Mouse (Mus musculus) kidney, postnatal 10 days (tissue): ENCODE measurements around the gene Sorl1.

Experiments
- DNase-seq: peaks from one replicate; pipeline ENCODE4 v3.0.0; 2021; ENCODE audit warnings: mixed read lengths

The Sorl1 gene

DNA sequence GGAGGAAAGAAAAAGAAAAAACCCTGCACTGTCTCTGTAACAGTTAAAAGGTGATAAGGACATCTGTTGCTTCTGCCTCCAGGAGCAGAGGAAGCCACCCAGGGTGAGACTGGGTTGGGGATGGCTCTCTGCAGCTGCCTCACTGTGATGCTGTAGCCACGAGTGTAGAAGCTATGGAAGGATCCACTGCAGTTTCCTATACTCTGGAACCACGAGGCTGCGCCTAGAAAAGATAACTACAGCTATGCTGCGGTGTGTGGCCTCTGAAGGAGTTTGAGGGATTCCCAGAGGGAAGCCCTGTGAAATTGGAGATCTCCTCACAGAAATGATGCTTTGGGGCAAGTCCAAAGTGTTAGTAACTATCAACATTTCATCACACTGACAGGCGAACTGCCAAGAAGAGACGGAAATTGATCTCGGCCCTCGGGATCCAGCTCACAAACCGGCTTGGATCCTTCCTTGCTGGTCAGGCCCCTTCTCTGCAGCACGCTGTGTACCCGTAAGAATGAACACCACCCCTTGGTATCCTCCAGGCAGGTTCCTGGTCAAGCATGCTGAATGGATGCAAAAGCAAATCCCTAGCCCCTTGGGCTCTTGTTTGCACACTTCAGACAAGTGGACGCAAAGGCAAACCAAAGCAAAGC lies 71.3 kb downstream of the Sorl1 start:
- peak; percentile 61 for DNase-seq

DNA sequence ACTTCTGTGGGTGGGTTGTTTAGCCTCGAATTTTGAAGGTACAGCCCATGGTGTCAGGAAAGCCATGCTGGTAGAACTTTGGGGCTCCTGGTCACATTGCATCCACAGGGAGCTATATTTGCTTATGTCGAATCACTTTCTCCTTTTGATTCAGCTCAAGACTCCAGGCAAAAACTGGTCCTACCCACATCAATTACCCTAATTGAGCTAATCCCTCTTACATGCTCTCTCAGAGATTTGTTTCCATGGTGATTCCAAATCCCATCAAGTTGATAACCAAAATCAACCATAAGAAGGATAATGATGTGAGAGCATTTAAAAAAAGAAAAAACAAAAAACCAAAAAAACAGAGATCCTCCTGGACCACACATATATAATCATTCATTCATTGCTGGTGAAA lies 75.6 kb downstream of the Sorl1 start:
- no peak for DNase-seq

DNA sequence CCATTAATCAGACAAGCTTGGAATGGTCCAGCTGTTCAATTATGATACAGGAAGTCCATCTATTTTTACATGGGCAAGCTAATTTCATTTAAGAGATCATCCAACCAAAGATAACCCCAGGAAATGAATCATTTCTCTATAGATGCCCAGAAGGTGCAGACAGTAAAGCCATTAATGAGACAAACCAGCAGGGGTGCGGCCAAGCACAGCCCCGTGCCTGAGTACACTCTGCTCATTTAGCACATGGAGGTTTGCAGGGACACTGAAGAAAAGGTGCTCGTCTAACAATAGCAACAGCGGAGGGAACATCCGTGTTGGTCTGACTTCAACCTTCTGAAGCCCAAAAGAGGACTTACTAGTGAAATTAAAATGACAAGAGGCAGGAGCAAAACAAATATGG lies 76.3 kb downstream of the Sorl1 start:
- no peak for DNase-seq

DNA sequence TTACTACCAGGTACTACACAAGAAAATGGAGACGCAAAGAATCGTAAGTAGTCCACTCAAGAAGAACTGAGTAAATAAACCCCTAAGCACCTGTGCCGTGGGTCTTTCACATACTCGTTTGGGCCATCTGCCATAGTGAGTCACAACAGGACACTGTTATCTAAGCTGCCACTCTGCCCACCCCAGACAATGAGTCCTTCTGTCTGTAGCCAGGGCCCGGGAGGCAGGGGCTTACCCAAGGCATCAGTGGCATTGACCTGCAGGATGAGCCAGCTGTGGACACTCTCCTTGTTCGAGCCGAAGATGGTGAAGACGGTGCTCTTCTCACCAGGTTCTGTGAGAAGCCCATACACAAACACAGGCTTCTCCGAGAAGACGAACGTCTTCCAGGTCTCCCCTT lies 77.8 kb downstream of the Sorl1 start:
- DNase-seq, result no peak

DNA sequence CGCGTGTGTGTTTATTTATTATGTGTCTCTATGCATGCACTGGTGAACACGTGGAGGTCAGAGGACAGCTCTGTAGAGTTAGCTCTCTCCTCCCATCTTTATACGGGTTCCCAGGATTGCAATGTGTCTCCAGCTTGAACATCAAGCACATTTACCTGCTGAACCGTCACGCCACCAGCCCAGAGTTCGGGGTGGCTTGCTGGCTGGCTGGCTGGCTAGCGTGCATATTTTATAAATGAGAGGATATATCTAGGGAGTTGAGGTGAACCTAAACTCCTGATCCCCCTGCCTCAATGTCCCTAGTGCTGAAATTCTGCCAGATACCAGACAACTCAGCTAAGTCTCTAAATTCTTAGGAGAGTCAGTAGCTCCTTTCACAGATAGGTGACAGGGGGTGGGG lies 79.4 kb downstream of the Sorl1 start:
- DNase-seq, result no peak

DNA sequence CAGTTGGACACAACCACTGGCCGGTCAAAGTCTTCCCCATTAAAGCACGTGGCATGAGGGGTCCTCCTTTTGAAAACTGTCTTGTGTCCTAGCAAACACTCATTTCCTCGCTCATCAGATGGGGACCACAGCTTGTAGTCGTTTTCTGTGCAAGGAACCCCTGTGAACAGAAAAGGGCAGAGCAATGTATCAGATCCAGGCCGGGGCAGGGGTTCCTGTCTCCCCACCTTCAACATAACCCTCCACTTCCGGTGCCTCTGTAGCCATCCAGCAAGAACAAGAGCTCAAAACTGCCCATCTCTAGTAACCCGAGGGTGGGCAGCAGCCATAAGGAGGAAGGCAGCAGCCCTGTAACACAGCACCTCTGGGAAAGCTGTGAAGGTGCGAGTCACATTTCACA lies 80.2 kb downstream of the Sorl1 start:
- DNase-seq, result no peak

DNA sequence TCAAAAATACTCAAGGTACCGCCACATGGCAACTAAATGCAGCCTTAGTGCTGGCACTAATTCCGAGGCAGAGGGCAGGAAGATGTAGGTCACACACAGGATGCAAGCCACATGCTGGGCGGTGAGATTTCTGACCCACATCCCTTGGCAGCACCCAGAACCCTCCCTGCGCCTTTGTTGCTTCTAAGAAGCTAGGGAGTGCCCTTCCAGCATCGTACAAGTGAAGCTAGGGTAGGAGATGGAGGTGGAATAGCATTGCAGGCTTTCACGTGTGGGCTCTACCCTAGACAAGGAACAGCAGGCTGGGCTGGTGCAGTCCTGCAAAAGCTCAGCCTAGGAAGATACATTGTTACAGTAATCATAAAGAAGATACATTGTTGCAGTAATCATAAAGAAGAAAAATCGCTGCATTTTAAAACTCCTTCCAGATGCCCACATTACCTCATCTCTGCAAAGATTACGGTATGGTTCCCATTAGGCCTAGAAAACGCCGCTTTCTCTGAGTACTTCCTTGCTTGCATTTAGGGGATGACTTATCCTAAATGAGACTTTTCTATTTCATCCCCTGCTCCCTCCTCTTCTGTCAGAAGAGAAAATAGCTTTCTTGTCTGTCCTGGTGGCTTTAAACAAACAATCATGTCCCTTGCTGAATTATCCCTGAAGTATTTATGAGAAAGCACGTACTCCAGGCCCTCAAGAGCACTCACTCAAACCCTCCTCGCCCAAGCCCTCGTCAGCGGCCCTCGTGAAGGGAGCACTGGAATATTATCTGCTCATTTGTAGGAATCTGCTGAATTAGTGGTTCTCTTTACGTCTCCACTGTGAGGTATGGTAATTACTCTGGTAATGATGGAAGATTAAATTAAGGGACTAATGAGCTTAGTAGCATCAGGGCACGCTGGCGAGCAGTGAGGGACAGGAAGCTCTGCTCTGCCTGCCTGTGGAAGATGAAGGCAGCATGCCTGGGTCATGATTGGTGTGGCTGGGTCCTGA lies 84.8 kb downstream of the Sorl1 start:
- no peak for DNase-seq

DNA sequence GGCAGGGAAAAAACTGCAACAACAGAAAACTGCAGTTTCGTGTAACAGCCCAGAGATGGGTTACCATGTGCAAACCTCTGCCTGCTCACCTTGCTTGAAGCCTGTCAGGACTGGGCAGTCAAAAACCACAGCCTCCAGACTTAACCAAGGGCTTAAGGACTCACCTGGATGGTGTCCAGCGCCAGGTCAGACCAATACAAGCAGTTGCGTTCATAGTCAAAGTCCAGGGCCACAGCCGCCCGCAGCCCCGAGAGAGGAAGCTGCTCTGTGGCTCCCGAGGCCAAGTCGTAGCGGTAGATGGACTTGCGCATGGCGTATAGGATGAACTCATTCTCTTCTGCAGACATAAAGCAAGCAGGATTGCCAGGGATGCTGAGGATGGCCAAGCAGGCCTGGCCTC lies 87.2 kb downstream of the Sorl1 start:
- peak; percentile 48 for DNase-seq

DNA sequence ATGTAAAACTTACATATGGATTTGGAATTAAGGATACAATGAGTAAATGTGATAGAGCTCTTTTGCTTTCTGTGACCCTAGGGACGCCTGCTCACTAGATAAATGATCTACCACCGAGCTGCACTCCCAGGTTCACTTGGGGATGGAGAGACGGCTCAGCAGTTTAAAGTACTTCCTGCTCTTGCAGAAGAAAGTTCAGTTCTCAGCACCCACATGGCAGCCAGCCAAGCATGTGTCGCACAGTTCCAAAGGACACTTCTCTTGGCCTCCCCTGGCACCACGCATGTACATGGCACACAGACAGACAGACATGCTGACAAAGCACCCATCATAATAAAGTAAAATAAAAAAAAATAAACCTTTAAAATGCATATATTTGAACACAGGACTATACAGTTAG lies 88.1 kb downstream of the Sorl1 start:
- peak; percentile 86 for DNase-seq

DNA sequence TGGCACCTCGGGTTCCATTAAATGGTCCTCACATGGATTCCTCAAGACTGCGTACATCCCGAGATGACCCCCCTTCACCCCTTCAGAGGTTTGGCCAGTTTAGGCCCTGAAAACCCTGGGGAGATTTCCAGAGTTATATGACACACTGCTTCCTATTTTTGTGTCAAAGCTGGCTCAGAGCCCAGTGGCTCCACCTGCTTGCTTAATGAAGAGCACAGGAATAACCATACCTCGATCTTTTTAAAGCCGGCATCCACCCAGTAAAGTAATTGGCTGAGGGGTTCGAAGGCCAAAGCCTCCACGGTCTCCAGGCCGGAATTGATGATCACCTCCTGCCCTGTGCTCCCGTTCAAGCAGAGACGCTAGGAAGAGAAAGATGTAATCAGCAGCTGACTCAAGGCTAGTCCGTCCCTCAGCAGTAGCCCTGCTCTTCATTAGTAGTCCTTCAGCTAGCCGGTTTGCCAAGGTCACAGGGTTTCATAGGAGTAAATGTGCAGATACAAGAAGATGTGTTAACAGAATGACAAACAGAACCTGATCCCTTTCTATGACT lies 88.8 kb downstream of the Sorl1 start:
- DNase-seq, result peak; percentile 31

DNA sequence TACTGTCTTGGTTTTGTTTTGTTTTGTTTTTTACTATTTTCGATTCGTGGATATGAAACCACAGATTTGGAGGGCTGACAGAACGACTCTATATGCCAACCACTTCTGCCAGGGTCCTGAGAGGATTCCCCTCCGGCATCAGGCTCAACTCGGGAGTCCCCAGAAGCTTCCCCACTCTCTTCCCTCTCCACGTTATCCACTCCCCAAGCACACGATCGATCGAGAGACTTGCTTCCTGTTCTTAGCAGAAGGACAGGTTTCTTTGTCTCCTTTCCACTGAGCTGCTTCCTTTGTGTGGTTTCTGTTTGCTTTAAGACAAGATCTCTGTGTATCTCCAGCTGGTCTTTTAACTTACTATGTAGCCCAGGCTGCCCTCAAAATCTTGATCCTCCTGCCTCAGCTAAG lies 90.0 kb downstream of the Sorl1 start:
- no peak for DNase-seq

DNA sequence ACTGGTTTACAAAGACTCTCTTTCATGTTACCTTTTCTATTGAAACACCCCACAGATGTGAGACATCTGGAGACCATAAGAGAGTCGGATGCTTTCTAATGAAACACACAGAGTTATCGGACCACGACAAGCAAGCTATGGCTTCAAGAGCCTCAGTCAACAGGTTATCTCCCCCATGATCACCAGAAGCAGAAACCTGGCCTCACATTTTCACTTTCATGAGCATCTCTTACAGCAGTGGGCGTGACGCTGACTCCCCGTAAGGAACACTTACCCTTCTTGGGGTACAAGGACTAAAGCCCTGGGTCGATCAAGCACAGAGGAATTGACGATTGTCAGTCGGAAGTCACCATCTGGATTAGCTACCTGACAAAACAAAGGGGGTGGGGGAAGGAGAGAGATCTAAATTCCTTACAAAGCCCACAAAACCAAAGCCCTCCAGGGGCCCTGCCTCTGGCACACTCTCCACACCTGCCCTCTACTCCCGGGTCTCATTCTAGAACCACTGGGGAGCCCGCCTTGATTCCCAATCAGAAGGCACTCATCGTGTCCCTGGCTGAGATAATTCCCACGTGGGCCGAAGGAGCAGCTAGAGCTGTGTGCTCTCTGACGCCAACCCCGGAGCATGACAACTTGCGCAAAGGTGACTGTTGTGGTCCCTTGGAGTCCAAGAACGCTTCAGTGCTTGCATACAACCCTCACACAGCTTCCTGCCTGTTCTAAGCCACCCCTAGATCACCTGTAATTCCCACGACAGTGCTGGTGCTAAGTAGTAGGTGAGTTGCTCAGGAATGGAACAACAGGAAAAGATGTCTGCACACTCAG lies 90.6 kb downstream of the Sorl1 start:
- no peak for DNase-seq

DNA sequence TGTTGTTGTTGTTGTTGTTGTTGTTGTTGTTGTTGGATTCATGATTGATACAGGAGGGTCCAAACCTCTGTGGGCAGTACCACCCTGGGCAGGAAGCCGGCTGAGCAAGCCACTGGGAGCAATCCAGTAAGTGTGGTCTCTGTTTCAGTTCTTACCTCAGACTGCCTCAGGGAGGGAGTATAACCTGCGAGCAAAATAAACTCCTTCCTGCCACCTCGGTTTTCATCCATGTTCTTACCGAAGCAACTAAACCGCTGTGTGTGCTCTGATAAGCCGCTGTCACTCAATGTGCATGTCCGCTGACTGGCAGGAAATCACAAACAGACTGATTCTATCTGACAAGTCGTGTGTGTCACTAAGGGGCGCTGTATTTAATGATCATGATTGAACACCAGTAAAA lies 91.7 kb downstream of the Sorl1 start:
- no peak for DNase-seq

DNA sequence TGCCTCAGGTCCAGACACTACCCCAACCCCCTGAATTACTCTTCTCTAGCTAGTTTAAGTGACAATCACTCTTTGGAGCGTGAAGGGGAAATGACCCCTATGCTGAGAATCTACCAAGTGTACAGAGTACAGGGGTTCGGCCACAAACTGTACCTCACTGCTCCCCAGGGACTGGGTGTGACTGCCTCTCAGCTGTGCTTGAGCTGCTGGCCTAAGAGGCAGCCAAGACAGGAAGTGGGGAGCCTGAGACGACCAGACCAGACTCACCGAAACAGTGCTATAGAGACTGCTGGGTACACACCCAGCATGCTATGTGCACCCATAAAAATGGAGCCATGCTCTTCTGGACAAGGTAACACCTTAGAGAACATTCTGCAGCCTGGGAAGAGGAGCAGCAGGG lies 95.3 kb downstream of the Sorl1 start:
- DNase-seq, result no peak

DNA sequence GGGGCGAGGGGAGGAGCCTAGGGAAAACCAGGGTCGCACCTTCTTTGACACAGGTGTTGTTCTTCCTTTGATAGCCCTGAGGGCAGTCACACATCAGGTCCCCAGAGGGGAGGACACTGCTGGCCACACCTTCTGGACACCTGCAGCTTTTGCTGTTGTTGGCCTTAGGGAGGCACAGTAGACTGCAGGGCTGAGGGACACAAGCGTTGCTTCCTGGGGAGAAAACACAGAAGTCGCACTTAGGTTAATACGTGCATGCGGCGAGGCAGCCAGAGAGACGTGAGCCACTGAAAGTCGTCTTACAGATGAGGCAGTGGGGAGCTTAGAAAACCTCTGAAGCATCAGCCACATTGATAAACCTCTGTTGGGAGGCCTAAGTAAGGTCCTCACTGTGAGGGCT lies 99.8 kb downstream of the Sorl1 start:
- no peak for DNase-seq

DNA sequence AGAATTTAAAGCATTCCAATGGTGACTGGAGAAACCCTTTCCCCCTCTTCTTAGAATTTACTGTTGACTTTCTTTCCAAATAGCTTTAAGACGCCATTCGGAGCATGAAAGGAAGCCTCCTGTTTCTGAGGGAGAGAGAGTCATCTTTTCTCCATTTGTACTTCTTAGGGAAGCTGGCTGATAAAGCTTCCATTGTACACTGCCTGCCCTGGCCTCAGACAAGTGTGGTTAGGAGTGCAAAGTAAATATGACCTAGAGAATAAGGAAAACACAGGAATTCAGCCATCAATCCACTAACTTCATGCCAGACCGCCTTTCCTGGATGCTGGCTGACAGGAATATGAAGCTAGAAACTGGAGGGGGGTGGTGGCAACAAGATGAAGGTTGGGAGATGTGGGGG lies 100.7 kb downstream of the Sorl1 start:
- no peak for DNase-seq

DNA sequence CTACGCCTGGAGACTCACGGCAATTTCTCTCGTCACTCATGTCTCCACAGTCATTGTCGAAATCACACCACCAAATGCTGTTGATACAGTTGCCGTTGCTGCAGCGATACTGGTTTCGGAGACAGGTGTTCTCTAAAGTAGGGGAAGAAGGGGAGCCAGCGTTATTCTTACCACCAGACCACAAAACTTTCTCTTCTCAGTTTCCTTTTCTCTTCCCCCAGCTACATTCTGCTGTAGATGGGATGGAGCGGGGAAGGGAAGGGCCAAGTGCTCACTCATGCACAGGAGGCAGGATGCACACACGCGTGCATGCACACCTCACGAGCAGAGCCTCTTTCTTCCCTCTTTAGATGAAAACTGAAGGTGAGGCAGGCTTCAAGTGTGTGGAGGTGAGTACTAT lies 101.8 kb downstream of the Sorl1 start:
- DNase-seq, result no peak

DNA sequence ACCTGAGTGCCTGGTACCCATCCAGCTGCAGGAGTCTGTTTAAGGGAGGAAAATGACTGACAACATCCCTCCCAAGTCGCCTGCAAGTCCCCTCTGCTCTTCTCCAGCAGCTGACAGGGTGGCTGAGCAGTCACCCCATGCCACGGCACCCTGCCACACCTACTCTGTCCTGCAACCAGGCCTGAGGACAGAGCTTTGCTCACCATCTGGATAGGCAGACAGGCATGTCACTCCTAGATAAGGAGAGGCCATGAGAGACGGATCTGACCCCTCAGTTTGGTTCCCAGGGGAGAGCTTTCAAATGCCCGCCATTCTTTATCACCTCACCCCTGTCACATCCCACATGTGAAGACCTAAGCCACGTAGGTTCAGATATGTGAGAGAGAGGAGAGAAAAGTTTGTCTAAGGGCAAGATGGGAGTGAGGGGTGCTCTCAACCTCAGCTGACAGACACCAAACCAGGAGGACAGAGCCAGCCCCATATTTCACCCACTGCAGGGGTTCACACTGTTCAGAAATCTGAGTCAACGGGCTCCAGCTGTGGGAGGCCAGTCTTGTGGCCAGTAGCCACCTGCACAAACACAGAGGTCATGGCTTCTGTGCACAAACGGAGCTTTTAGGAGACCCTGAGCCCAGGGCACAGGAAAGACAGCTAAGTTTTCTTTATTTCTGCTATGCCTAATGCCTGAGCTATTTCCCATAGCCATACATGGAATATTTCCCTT lies 104.6 kb downstream of the Sorl1 start:
- no peak for DNase-seq

DNA sequence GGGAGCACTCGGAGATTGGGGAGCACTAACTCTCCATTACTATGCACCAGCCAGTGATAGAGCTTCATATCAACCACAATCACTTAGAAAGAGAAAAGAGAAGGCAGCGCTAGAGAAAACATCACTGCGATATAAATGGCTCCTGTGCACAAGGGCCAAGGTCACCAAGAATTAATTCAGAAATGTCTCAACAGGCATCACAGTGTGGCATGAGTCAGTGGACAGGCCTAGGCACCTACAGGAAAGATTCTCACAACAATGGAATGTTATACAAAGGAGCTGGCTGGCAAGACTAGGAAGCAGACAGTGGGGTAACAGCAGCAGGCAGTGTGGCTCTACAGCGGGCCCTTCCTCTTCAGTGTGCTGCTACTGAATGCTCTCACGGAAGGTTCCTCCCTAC lies 115.6 kb downstream of the Sorl1 start:
- no peak for DNase-seq

DNA sequence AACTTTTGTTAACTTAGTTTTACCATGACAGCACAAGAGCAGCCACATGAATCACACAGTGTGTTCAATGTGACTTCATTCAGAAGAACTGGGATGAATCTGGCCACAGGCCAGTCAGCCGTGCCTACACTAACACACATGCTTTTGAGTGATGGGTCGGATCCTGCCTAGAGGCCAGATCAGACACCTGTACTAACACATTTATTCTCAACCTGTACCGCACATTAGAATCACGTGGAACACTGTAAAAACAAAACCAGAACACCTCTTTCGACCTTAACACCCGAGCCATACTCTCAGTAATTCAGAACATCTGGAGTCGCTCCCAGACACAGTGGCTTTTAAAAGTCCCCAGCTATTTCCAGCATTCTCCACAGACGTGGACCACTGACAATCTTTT lies 119.0 kb downstream of the Sorl1 start:
- DNase-seq, result no peak

DNA sequence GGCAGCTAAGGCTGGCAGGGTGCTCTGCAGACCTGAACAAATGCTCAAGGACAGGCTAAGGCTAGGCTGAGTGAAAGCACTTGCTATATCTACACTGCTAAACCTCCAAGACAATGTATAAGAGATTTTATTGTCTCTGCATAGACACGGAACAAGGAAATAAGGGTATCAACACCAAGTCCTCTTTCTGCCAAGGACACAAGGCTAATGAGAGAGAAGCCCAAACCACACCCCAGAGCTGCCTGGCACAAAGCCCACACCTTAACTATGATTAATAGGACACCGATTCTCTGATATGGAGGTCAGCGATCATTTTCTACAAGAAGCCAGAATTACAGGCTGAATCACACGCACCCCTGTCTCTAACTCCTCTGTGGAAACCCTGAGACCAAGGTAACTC lies 120.0 kb downstream of the Sorl1 start:
- DNase-seq, result no peak
